Mouse (Mus musculus) heart, postnatal 25 days (tissue): ENCODE data around the gene Zc3h8. TPM values are rescaled to one million over a fixed set of nuclear protein-coding genes. Genes with fewer than 3 reads are reported as not detected.

ENCODE experiments used
- DNase-seq: peaks from one replicate; pipeline ENCODE4 v3.0.0; 2022; ENCODE audit warnings: low spot score
- intact Hi-C: fragments of 180-260 bp; cut with DNase I; formaldehyde crosslinking; loops from one replicate; pipeline ENCODE4 v1.15.1; 2025
- microRNA-seq: library from miRNA; unstranded; fragments of <30 nt; microRNA quantifications from one replicate; pipeline ENCODE4 v1.2.0, GENCODE M21; 2022
- total RNA-seq, 2 experiments: library from RNA; stranded (reverse); gene quantifications; 2 replicates each; pipeline ENCODE4 v1.2.3; 2021

Zc3h8 gene
- total RNA-seq, 2 experiments from 2014 or later: 5.7 to 6.6 TPM

DNA sequence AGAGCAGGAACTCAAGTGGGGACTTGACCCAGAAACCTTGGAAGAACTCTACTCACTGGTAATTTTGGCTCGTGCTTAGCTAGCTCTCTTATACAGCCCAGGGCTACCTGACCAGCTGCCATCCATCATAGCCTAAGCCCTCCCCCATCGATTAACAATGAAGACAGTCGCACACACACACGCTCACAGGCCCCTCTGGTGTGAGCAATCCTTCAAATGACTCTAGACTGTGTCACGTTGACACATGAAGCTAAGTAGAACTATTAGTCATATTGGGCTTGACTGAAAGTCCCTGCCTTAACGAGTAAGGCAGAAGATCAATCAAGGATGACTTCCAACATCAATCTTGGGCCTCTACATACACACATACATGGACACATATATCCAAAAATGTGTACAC is 41.0 kb downstream of the Zc3h8 start:
- intact Hi-C loops: no loop called here
- no peak for DNase-seq

DNA sequence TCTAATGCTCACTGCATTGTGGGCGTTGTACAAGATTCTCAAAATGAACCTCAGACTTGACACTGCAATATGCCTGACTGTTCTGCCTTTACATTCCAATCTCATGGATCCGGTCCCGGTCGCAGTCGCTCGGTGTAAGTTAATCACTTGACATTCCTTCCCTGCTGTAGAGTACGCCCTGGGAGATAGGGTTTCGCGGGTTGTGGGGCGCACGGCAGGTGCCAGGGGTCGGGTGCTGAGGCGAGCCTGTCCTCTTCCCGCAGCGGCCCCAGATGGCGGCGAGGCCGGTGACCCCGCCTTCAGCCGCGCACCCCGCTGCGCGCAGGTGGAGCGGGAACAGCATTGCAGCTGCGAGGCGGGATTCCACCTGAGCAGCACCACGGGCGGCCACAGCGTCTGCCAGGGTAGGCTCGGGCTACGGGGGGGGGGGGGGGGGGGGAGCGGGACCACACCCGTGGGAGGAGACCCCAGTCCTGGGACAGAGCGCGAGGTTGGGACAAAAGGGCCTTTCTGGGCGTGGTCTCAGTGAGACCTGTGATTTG is 51.6 kb downstream of the Zc3h8 start:
- no peak for DNase-seq

GRCm38 (mm10) chr2:128890661-128891335 is 53.1 kb downstream of the Zc3h8 start:
- intact Hi-C loops: no loop called here
- no peak for DNase-seq

More for the DNA sequence above, 51.6 kb downstream of the Zc3h8 start:
- intact Hi-C loops: no loop called here

- no peak for DNase-seq
- intact Hi-C loops: no loop called here
Measured at GRCm38 (mm10) chr2:128887866-128888550, 55.9 kb downstream of the Zc3h8 start.

DNA sequence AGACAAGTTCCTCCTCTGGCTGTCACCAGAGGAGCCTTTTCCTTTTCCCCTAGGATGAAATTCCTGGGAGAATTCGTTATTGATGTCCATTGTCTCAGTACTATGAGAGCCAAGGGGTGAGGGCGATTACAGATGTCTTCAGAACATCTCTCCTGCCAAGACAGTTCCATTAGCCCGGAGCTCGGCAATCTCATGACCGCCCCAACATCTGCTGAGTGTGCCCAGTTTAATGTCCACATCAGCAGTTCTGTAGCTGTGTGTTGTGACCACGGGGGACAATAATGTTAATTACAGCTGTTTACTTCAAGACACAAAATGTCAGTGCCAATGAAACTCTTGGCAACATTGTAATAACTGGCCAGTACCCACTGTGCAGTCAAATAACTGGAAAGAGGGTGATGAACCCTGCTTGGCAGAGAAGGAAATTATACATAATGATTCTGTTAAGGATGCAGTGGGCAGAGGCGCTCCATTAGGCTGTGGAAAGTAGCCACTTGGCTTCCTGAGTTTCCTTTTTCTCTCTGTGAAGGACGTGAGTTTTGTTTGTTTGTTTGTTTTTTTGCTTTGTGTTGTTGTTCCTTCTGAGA is 58.6 kb downstream of the Zc3h8 start:
- intact Hi-C loops: no loop called here

DNA sequence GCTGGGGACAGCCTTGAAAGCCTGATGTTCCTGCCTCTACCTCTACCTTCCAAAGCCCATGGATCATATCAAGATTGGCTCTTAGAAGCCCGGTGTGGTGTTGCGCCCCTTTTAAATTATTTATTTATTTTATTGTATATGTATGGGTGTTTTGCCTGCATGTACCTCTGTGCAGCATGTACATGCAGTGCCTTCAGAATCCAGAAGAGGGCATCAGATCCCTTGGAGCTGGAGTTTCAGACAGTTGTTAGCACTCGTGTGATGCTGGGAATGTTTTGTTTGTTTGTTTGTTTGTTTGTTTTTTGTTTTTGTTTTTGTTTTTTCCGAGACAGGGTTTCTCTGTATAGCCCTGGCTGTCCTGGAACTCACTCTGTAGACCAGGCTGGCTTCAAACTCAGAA is 62.6 kb downstream of the Zc3h8 start:
- intact Hi-C loops: no loop called here
- DNase-seq: no peak

More for the DNA sequence above, 58.6 kb downstream of the Zc3h8 start:
- no peak for DNase-seq

Small RNA genes lying within 50 kb of the gene (microRNA-seq; reads per million reads assigned to microRNA genes)
- not detected for gene Gm22859

Other genes starting within 250 kb of the Zc3h8 start
- 1 to 10 TPM; 4.0 to 5.0 TPM for gene Mertk, start 245.1 kb downstream of the Zc3h8 start, total RNA-seq
- gene Tmem87b, start 126.0 kb downstream of the Zc3h8 start, total RNA-seq: 10 to 100 TPM; 20.1 to 24.8 TPM
- under 1 TPM; 0.50 to 0.57 TPM for gene Fbln7, start 81.1 kb downstream of the Zc3h8 start, total RNA-seq
- gene Zc3h6, start 23.3 kb upstream of the Zc3h8 start, total RNA-seq: 1 to 10 TPM; 3.6 to 4.9 TPM
- gene Gm10762, start 23.6 kb upstream of the Zc3h8 start, total RNA-seq: 10 to 100 TPM in 1 of 2 experiments, 1 to 10 TPM in 1; 9.7 to 10.8 TPM
- gene Vinac1, start 104.1 kb upstream of the Zc3h8 start, total RNA-seq: not detected
- 10 to 100 TPM; 17.1 to 18.8 TPM for gene Ttl, start 121.9 kb upstream of the Zc3h8 start, total RNA-seq
- gene Polr1b, start 156.9 kb upstream of the Zc3h8 start, total RNA-seq: 10 to 100 TPM; 10.3 to 11.3 TPM
- 10 to 100 TPM; 10.0 to 10.1 TPM for gene Chchd5, start 185.6 kb upstream of the Zc3h8 start, total RNA-seq